ENCODE assay signal across 9 mouse cellular contexts in genomic region chr7:99889175-99889880, GRCm38 (mm10). TPM values are rescaled to one million over a fixed set of nuclear protein-coding genes. Genes with fewer than 3 reads are reported as not detected.
A peak's percentile ranks its signal among the peaks of the same experiment; 100 is the strongest.
DNase-seq lines count a peak whose midpoint lies in the region; ATAC-seq and TF ChIP-seq lines count a peak whose summit lies in the region.
"Had no signal": no experiment of that assay in that cellular context is flagged by ENCODE, and none has a peak within 500 bp of the region (broad histone marks: within the 10 kb centered on the region; RNA-seq: fewer than 3 reads in every experiment).

No protein-coding gene starts in this region.

- H3K79me2 ChIP-seq in CH12.LX (replicated peaks; ENCODE audit: control insufficient read depth, extremely low read depth, insufficient read depth, poor library complexity, severe bottlenecking): no peaks in the 10 kb centered on the region

- H3K27me3 ChIP-seq in heart, postnatal 0 days (ENCODE audit: control insufficient read depth, insufficient read depth, low read length): no peaks in the 10 kb centered on the region
- H3K27me3 ChIP-seq in CH12.LX (replicated peaks): no peaks in the 10 kb centered on the region
- H3K27me3 ChIP-seq in hindbrain, embryonic 14.5 days (ENCODE audit: control insufficient read depth, insufficient read depth, low read length): no peaks in the 10 kb centered on the region
- no peaks in the 10 kb centered on the region for H3K27me3 ChIP-seq in forebrain, embryonic 13.5 days

- TF ChIP-seq CTCF in heart, postnatal 0 days (IDR thresholded peaks at IDR 0.05; ENCODE audit: low read depth): peak; percentile 35
- peak; percentile 7 to 69; a peak in 2 of 4 replicates for TF ChIP-seq CTCF in CH12.LX (conservative IDR thresholded peaks at IDR 0.05 in 1 of 2, IDR thresholded peaks at IDR 0.05 in 1 of 2; ENCODE audit: low read depth in 2 of 2, low read length in 2 of 2)

- H3K4me1 ChIP-seq in heart, postnatal 0 days (ENCODE audit: control insufficient read depth, insufficient read depth): no peaks in the 10 kb centered on the region
- H3K4me1 ChIP-seq in CH12.LX (ENCODE audit: control insufficient read depth in 1 of 2, insufficient read depth in 2 of 2): peaks cover 0 to 7% of the 10 kb centered on the region in 2 experiments; a peak in 2 of 4 replicates
- H3K4me1 ChIP-seq in hindbrain, embryonic 14.5 days (replicated peaks; ENCODE audit: control insufficient read depth, insufficient read depth, low read length): no peaks in the 10 kb centered on the region; the same call in 1 of the 2 replicates
- peaks cover 4% of the 10 kb centered on the region; the same call in 1 of the 2 replicates for H3K4me1 ChIP-seq in forebrain, embryonic 13.5 days

- no peak for DNase-seq in heart, postnatal 0 days (ENCODE audit: low spot score)
- DNase-seq in heart, adult 9 months (ENCODE audit: low spot score in 2 of 2): no peak
- peak; percentile 39 for DNase-seq in CH12.LX (ENCODE audit: extremely low read depth)
- no peak for DNase-seq in hindbrain, embryonic 14.5 days (ENCODE audit: low spot score)
- peak; percentile 33 for DNase-seq in neural tube, embryonic 10.5 days (ENCODE audit: extremely low spot score, low spot score)
- no peak for DNase-seq in layer of hippocampus, adult 8-10 months (ENCODE audit: low spot score in 2 of 2)
- DNase-seq in heart, adult 18-20 months: no peak

- H3K4me3 ChIP-seq in heart, postnatal 0 days (ENCODE audit: low read depth, low read length): no peak overlapping the region
- H3K4me3 ChIP-seq in CH12.LX (replicated peaks in 1 of 3; ENCODE audit: low read depth in 2 of 3, low read length in 2 of 3, poor library complexity in 1 of 3): no peak overlapping the region
- H3K4me3 ChIP-seq in hindbrain, embryonic 14.5 days (replicated peaks; ENCODE audit: low read length): no peak overlapping the region
- H3K4me3 ChIP-seq in forebrain, embryonic 13.5 days: no peak overlapping the region

- in situ Hi-C loops in CH12.LX (cut with MboI; ENCODE audit: low pct_ligation_motif_present, low pct_unique_long_range_greater_than_20kb, low sequenced_read_pairs): no loop called here

- no peak for TF ChIP-seq EP300 in heart, postnatal 0 days (IDR thresholded peaks at IDR 0.05; ENCODE audit: low read depth)
- TF ChIP-seq EP300 in CH12.LX (IDR thresholded peaks at IDR 0.05; ENCODE audit: low read length): no peak

- peak; percentile 59 for TF ChIP-seq RAD21 in CH12.LX (IDR thresholded peaks at IDR 0.05; ENCODE audit: low read depth, low read length)

- no peak overlapping the region for H3K4me2 ChIP-seq in heart, postnatal 0 days (ENCODE audit: low read depth, low read length)
- no peak overlapping the region for H3K4me2 ChIP-seq in CH12.LX (ENCODE audit: insufficient read depth, low read depth, poor library complexity, severe bottlenecking)
- H3K4me2 ChIP-seq in hindbrain, embryonic 14.5 days (replicated peaks): no peak overlapping the region
- H3K4me2 ChIP-seq in forebrain, embryonic 13.5 days: no peak overlapping the region

- no peaks in the 10 kb centered on the region for H3K9me3 ChIP-seq in heart, postnatal 0 days (replicated peaks; ENCODE audit: control insufficient read depth, low read length)
- no peaks in the 10 kb centered on the region for H3K9me3 ChIP-seq in CH12.LX (replicated peaks; ENCODE audit: low read length)
- H3K9me3 ChIP-seq in hindbrain, embryonic 14.5 days (ENCODE audit: control insufficient read depth, low read length): no peaks in the 10 kb centered on the region
- H3K9me3 ChIP-seq in forebrain, embryonic 13.5 days (replicated peaks): no peaks in the 10 kb centered on the region

- WGBS in heart, postnatal 0 days: 35% methylated on average over 10 of the region's 10 CpGs
- WGBS in hindbrain, embryonic 14.5 days: 41% methylated on average over 10 of the region's 10 CpGs
- WGBS in forebrain, embryonic 13.5 days: 53% methylated on average over 10 of the region's 10 CpGs

- TF ChIP-seq POLR2A in CH12.LX (IDR thresholded peaks at IDR 0.05; ENCODE audit: low read depth, low read length): no peak

- H3K36me3 ChIP-seq in heart, postnatal 0 days (replicated peaks; ENCODE audit: control insufficient read depth, insufficient read depth, low read length): no peaks in the 10 kb centered on the region
- no peaks in the 10 kb centered on the region for H3K36me3 ChIP-seq in CH12.LX (replicated peaks in 1 of 2; ENCODE audit: control insufficient read depth in 1 of 2, insufficient read depth in 1 of 2, low read length in 1 of 2)
- no peaks in the 10 kb centered on the region for H3K36me3 ChIP-seq in hindbrain, embryonic 14.5 days (replicated peaks; ENCODE audit: control insufficient read depth, insufficient read depth)
- no peaks in the 10 kb centered on the region for H3K36me3 ChIP-seq in forebrain, embryonic 13.5 days (ENCODE audit: poor library complexity, severe bottlenecking)

- no peak for ATAC-seq in heart, postnatal 0 days (ENCODE audit: insufficient read depth, low read depth)
- no peak for ATAC-seq in hindbrain, embryonic 14.5 days (ENCODE audit: low FRiP score)
- ATAC-seq in forebrain, embryonic 13.5 days: no peak

- dilution Hi-C loops in CH12.LX (cut with MboI; ENCODE audit: extremely low pct_ligation_motif_present, extremely low pct_unique_long_range_greater_than_20kb, low sequenced_read_pairs): no loop called here

- H3K27ac ChIP-seq in heart, postnatal 0 days (ENCODE audit: low read depth): no peak overlapping the region
- no peak overlapping the region for H3K27ac ChIP-seq in CH12.LX (ENCODE audit: insufficient read depth, low read depth)
- H3K27ac ChIP-seq in hindbrain, embryonic 14.5 days: 0 out of 2 replicates have a peak overlapping the region, but pooled peaks have one; percentile 5
- H3K27ac ChIP-seq in forebrain, embryonic 13.5 days: no peak overlapping the region

- no peak overlapping the region for H3K9ac ChIP-seq in heart, postnatal 0 days (replicated peaks; ENCODE audit: low read depth, low read length)
- no peak overlapping the region for H3K9ac ChIP-seq in CH12.LX (ENCODE audit: insufficient read depth, low read depth)
- no peak overlapping the region for H3K9ac ChIP-seq in hindbrain, embryonic 14.5 days
- H3K9ac ChIP-seq in forebrain, embryonic 13.5 days: no peak overlapping the region

TF ChIP-seq in CH12.LX, 34 proteins besides CTCF, POLR2A, EP300 and RAD21 (continues in another document):
- no peak for TF ChIP-seq TBP (conservative IDR thresholded peaks at IDR 0.05; ENCODE audit: low read depth, low read length)
- TF ChIP-seq MYC (IDR thresholded peaks at IDR 0.05; ENCODE audit: low read depth, low read length): no peak
- 0 out of 2 replicates have a peak, but pooled peaks have one; percentile 32 for TF ChIP-seq IRF4 (IDR thresholded peaks at IDR 0.05; ENCODE audit: low read depth, low read length)
- TF ChIP-seq ZKSCAN1 (IDR thresholded peaks at IDR 0.05; ENCODE audit: borderline replicate concordance, low read depth, low read length): no peak
- no peak for TF ChIP-seq JUND (conservative IDR thresholded peaks at IDR 0.05; ENCODE audit: low read depth, low read length)
- TF ChIP-seq ZMIZ1 (IDR thresholded peaks at IDR 0.05; ENCODE audit: low read depth, low read length): no peak
- no peak for TF ChIP-seq JUN (IDR thresholded peaks at IDR 0.05; ENCODE audit: insufficient read depth, low read depth, low read length)
- peak; percentile 61 for TF ChIP-seq ELF1 (IDR thresholded peaks at IDR 0.05; ENCODE audit: low read depth, low read length)
- no peak for TF ChIP-seq USF1 (IDR thresholded peaks at IDR 0.05; ENCODE audit: low read depth, low read length)
- TF ChIP-seq USF2 (conservative IDR thresholded peaks at IDR 0.05; ENCODE audit: low read depth, low read length): no peak
- no peak; the same call in 1 of the 2 replicates for TF ChIP-seq NELFE (IDR thresholded peaks at IDR 0.05; ENCODE audit: low read depth, low read length)
- TF ChIP-seq POLR2AphosphoS2 (IDR thresholded peaks at IDR 0.05; ENCODE audit: low read depth, low read length): no peak
- no peak for TF ChIP-seq NRF1 (IDR thresholded peaks at IDR 0.05; ENCODE audit: low read depth, low read length)
- no peak for TF ChIP-seq RCOR1 (conservative IDR thresholded peaks at IDR 0.05; ENCODE audit: low read depth, low read length)
- no peak for TF ChIP-seq ZNF384 (IDR thresholded peaks at IDR 0.05; ENCODE audit: low read depth, low read length)
- no peak for TF ChIP-seq MAFK (IDR thresholded peaks at IDR 0.05; ENCODE audit: insufficient replicate concordance, low read length)
- TF ChIP-seq GABPA (IDR thresholded peaks at IDR 0.05; ENCODE audit: insufficient replicate concordance, low read depth, low read length): no peak
- peak; percentile 14; the same call in 1 of the 2 replicates for TF ChIP-seq MAX (IDR thresholded peaks at IDR 0.05; ENCODE audit: low read length)
- no peak for TF ChIP-seq CHD2 (IDR thresholded peaks at IDR 0.05; ENCODE audit: low read length)
- 0 out of 2 replicates have a peak, but pooled peaks have one; percentile 37 for TF ChIP-seq MAZ (IDR thresholded peaks at IDR 0.05; ENCODE audit: low read depth, low read length)
- TF ChIP-seq SMC3 (IDR thresholded peaks at IDR 0.05; ENCODE audit: low read depth, low read length): peak; percentile 49
- 0 out of 2 replicates have a peak, but pooled peaks have one; percentile 26 for TF ChIP-seq SIN3A (IDR thresholded peaks at IDR 0.05; ENCODE audit: low read length)

RNA-seq across cellular contexts. Expression of gene Spcs2, which starts 26.1 kb away (rescaled TPM):
- total RNA-seq in heart, postnatal 0 days (2014; rRNA removed; ENCODE audit: low replicate concordance): 57.2 and 79.1 TPM in 2 replicates
- 146 and 155 TPM in 2 replicates for polyA plus RNA-seq in heart, postnatal 0 days (2015; fragmentation: Nextera tagmentation; extraction: Ambion mirVana)
- 203 and 247 TPM in 2 replicates for total RNA-seq in CH12.LX (2012; rRNA removed)
- total RNA-seq in CH12.LX (2014; rRNA removed): 268 and 272 TPM in 2 replicates
- polyA plus RNA-seq in CH12.LX (2012; ENCODE audit: insufficient read length, low read depth): 232 and 242 TPM in 2 replicates
- 268 and 276 TPM in 2 replicates for polyA plus RNA-seq in hindbrain, embryonic 14.5 days (2014; fragmentation: Nextera tagmentation; extraction: Ambion mirVana)
- total RNA-seq in layer of hippocampus, adult 8-10 months (2022): 100 to 1,000 TPM in 1 of 4 experiments, 10 to 100 TPM in 3; 88.4 to 103 (median 94.7) TPM
- 10 to 100 TPM; 62.7 to 65.6 TPM for total RNA-seq in heart, adult 18-20 months (2021)
- polyA plus RNA-seq in forebrain, embryonic 13.5 days (2015; fragmentation: Nextera tagmentation; extraction: Ambion mirVana): 334 and 336 TPM in 2 replicates

RNA-seq across cellular contexts. Expression of gene Xrra1, which starts 30.4 kb away (rescaled TPM):
- total RNA-seq in heart, postnatal 0 days (2014; rRNA removed; ENCODE audit: low replicate concordance): 1.9 TPM in 1 of 2 replicates, not detected in the other
- polyA plus RNA-seq in heart, postnatal 0 days (2015; fragmentation: Nextera tagmentation; extraction: Ambion mirVana): 0.04 and 0.08 TPM in 2 replicates
- total RNA-seq in CH12.LX (2012; rRNA removed) (0.25 and 0.59 TPM in 2 replicates), CH12.LX (2014; rRNA removed) (0.17 and 0.39 TPM in 2 replicates)
- 0.49 and 0.65 TPM in 2 replicates for polyA plus RNA-seq in CH12.LX (2012; ENCODE audit: insufficient read length, low read depth)
- polyA plus RNA-seq in hindbrain, embryonic 14.5 days (2014; fragmentation: Nextera tagmentation; extraction: Ambion mirVana): 1.1 and 1.3 TPM in 2 replicates
- total RNA-seq in layer of hippocampus, adult 8-10 months (2022): 1 to 10 TPM in 3 of 4 experiments, under 1 TPM in 1; 0.57 to 1.6 (median 1.2) TPM
- total RNA-seq in heart, adult 18-20 months (2021): under 1 TPM in 1 of 2 experiments, not detected in 1; 0.23 TPM
- 0.46 and 0.53 TPM in 2 replicates for polyA plus RNA-seq in forebrain, embryonic 13.5 days (2015; fragmentation: Nextera tagmentation; extraction: Ambion mirVana)
- total RNA-seq: neutrophil, adult 5-6 weeks had no signal

Comparison
In these comparisons a context has a peak if more than half of its experiments do, and no peak if none do; other contexts are left out.
1. DNase-seq: peak in CH12.LX (single experiment) and neural tube, embryonic 10.5 days (single experiment); none in heart, postnatal 0 days (single experiment), heart, adult 9 months (0 of 2), hindbrain, embryonic 14.5 days (single experiment), layer of hippocampus, adult 8-10 months (0 of 2) and heart, adult 18-20 months (0 of 2).